Mouse (Mus musculus) retina, embryonic 14.5 days (tissue): ENCODE results near the gene Rnf2.

Source experiments
- DNase-seq: peaks from one replicate; pipeline ENCODE4 v3.0.0-alpha.2; 2015; ENCODE audit warnings: low spot score

Gene Rnf2

GRCm38 (mm10) chr1:151500531-151501361 is at the start of gene Rnf2:
TSS of gene Rnf2 (minus strand) at chr1:151500955.
- peak; percentile 95 for DNase-seq

- DNase-seq = no peak
Measured at GRCm38 (mm10) chr1:151549794-151550193, 49.0 kb upstream of the Rnf2 start.

- DNase-seq = no peak
Measured at GRCm38 (mm10) chr1:151548896-151549610, 48.3 kb upstream of the Rnf2 start.

GRCm38 (mm10) chr1:151545571-151545970 is 44.8 kb upstream of the Rnf2 start:
- DNase-seq = no peak

- DNase-seq = no peak
Measured at GRCm38 (mm10) chr1:151544581-151544980, 43.8 kb upstream of the Rnf2 start.

- no peak for DNase-seq
Measured at GRCm38 (mm10) chr1:151543796-151544477, 43.2 kb upstream of the Rnf2 start.

GRCm38 (mm10) chr1:151526701-151527100 is 25.9 kb upstream of the Rnf2 start:
- no peak for DNase-seq

- no peak for DNase-seq
Measured at GRCm38 (mm10) chr1:151517571-151518250, 17.0 kb upstream of the Rnf2 start.

GRCm38 (mm10) chr1:151516871-151517270 is 16.1 kb upstream of the Rnf2 start:
- no peak for DNase-seq

- no peak for DNase-seq
Measured at GRCm38 (mm10) chr1:151515733-151516132, 15.0 kb upstream of the Rnf2 start.

- no peak for DNase-seq
Measured at GRCm38 (mm10) chr1:151514119-151514518, 13.4 kb upstream of the Rnf2 start.

- no peak for DNase-seq
Measured at GRCm38 (mm10) chr1:151510811-151511210, 10.1 kb upstream of the Rnf2 start.

GRCm38 (mm10) chr1:151499815-151500501 is 797 bp downstream of the Rnf2 start:
- peak; percentile 64 for DNase-seq

GRCm38 (mm10) chr1:151498381-151498780 is 2.4 kb downstream of the Rnf2 start:
- no peak for DNase-seq

GRCm38 (mm10) chr1:151497942-151498341 is 2.8 kb downstream of the Rnf2 start:
- DNase-seq = no peak

GRCm38 (mm10) chr1:151497028-151497427 is 3.7 kb downstream of the Rnf2 start:
- no peak for DNase-seq

GRCm38 (mm10) chr1:151495635-151496285 is 5.0 kb downstream of the Rnf2 start:
- DNase-seq = no peak

- no peak for DNase-seq
Measured at GRCm38 (mm10) chr1:151494711-151495110, 6.0 kb downstream of the Rnf2 start.

- no peak for DNase-seq
Measured at GRCm38 (mm10) chr1:151493826-151494225, 6.9 kb downstream of the Rnf2 start.

- DNase-seq = no peak
Measured at GRCm38 (mm10) chr1:151492419-151492818, 8.3 kb downstream of the Rnf2 start.

- no peak for DNase-seq
Measured at GRCm38 (mm10) chr1:151489806-151490205, 10.9 kb downstream of the Rnf2 start.
